ENCODE assay signal across 9 mouse cellular contexts in the genomic region with DNA sequence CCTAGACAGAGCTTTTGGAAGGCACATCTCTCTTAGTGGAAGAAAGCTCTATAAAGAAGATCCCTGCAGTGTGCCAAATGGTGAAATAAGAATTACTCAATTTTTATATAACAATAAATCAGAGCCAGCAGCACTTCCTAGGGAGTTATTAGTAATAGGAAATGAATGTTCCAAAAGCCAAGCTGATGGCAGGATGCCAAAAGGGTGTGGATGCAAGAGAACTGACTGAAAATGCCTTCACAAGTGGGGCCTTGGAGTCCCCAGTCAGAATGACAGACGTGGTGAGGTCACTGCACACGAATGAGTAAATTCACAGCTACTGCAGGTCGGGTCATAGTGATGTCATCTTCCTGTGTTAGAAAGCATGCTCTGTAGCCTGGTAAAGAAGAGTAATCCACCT. TPM values are rescaled to one million over a fixed set of nuclear protein-coding genes. Genes with fewer than 3 reads are reported as not detected.
DNase-seq lines count a peak whose midpoint lies in the region; ATAC-seq and TF ChIP-seq lines count a peak whose summit lies in the region.
"Had no signal": no experiment of that assay in that cellular context is flagged by ENCODE, and none has a peak within 500 bp of the region (broad histone marks: within the 10 kb centered on the region; RNA-seq: fewer than 3 reads in every experiment).

No protein-coding gene starts in this region.

- no peaks in the 10 kb centered on the region for H3K36me3 ChIP-seq in intestine, postnatal 0 days (ENCODE audit: control insufficient read depth, insufficient read depth)
- no peaks in the 10 kb centered on the region for H3K36me3 ChIP-seq in limb, embryonic 14.5 days (ENCODE audit: control insufficient read depth, insufficient read depth, low read length)
- H3K36me3 ChIP-seq in stomach, embryonic 16.5 days (ENCODE audit: control insufficient read depth, insufficient read depth, low read length): no peaks in the 10 kb centered on the region

- no peak overlapping the region for H3K9ac ChIP-seq in intestine, postnatal 0 days (ENCODE audit: low read depth, low read length)
- no peak overlapping the region for H3K9ac ChIP-seq in limb, embryonic 14.5 days (ENCODE audit: low read depth, low read length, severe bottlenecking)
- H3K9ac ChIP-seq in stomach, embryonic 16.5 days (ENCODE audit: low read length): no peak overlapping the region

- no peaks in the 10 kb centered on the region for H3K27me3 ChIP-seq in intestine, postnatal 0 days (replicated peaks; ENCODE audit: control insufficient read depth, insufficient read depth, low read length)
- no peaks in the 10 kb centered on the region for H3K27me3 ChIP-seq in limb, embryonic 14.5 days (ENCODE audit: control insufficient read depth, insufficient read depth, low read length)
- no peaks in the 10 kb centered on the region for H3K27me3 ChIP-seq in stomach, embryonic 16.5 days (ENCODE audit: control insufficient read depth, insufficient read depth, low read length)

- ATAC-seq in intestine, postnatal 0 days: peak; percentile 57; the same call in 1 of the 2 replicates
- peak; percentile 83 for ATAC-seq in limb, embryonic 14.5 days (ENCODE audit: low FRiP score, low read depth)
- ATAC-seq in stomach, embryonic 16.5 days (ENCODE audit: insufficient read depth, low FRiP score): peak; percentile 78; the same call in 1 of the 2 replicates
- ATAC-seq in megakaryocyte-erythroid progenitor cell, adult 5-6 weeks (replicated peaks; ENCODE audit: low FRiP score, low TSS enrichment, poor library complexity, severe bottlenecking): no peak
- ATAC-seq in inflammation-experienced regulatory T-cells, adult 6 months: no peak

- H3K4me1 ChIP-seq in intestine, postnatal 0 days (replicated peaks; ENCODE audit: control insufficient read depth, insufficient read depth, low read length): no peaks in the 10 kb centered on the region
- H3K4me1 ChIP-seq in limb, embryonic 14.5 days (ENCODE audit: control insufficient read depth, insufficient read depth, low read length): peaks cover 6% of the 10 kb centered on the region; the same call in 1 of the 2 replicates
- 0 out of 2 replicates have a peak, but pooled peaks cover 5% of the 10 kb centered on the region for H3K4me1 ChIP-seq in stomach, embryonic 16.5 days (ENCODE audit: control insufficient read depth, insufficient read depth, low read length)

- no peak for TF ChIP-seq CTCF in intestine, postnatal 0 days (IDR thresholded peaks at IDR 0.05; ENCODE audit: low read depth)

- whole genome bisulfite sequencing in intestine, postnatal 0 days: 23% methylated on average over 3 of the region's 3 CpGs
- 25% methylated on average over 3 of the region's 3 CpGs for WGBS in limb, embryonic 14.5 days
- 20% methylated on average over 3 of the region's 3 CpGs for WGBS in stomach, embryonic 16.5 days

- no peak for TF ChIP-seq POLR2A in limb, embryonic 14.5 days (IDR thresholded peaks at IDR 0.05; ENCODE audit: borderline replicate concordance, extremely low read depth, insufficient read depth, insufficient read length)

- no peak overlapping the region for H3K4me2 ChIP-seq in intestine, postnatal 0 days (replicated peaks; ENCODE audit: low read depth)
- no peak overlapping the region for H3K4me2 ChIP-seq in limb, embryonic 14.5 days (replicated peaks; ENCODE audit: low read depth, low read length, severe bottlenecking)
- H3K4me2 ChIP-seq in stomach, embryonic 16.5 days (ENCODE audit: low read depth, low read length): no peak overlapping the region

- H3K4me3 ChIP-seq in intestine, postnatal 0 days (ENCODE audit: low read depth, low read length): no peak overlapping the region
- H3K4me3 ChIP-seq in limb, embryonic 14.5 days (replicated peaks; ENCODE audit: low read length): no peak overlapping the region
- no peak overlapping the region for H3K4me3 ChIP-seq in stomach, embryonic 16.5 days (replicated peaks; ENCODE audit: low read length)

- H3K9me3 ChIP-seq in intestine, postnatal 0 days (ENCODE audit: control insufficient read depth): no peaks in the 10 kb centered on the region
- H3K9me3 ChIP-seq in limb, embryonic 14.5 days (ENCODE audit: control insufficient read depth, low read length): no peaks in the 10 kb centered on the region
- H3K9me3 ChIP-seq in stomach, embryonic 16.5 days (replicated peaks; ENCODE audit: control insufficient read depth, low read length): no peaks in the 10 kb centered on the region

- peak; percentile 29 for DNase-seq in right cerebral cortex, adult 18-20 months
- DNase-seq in right cerebral cortex, postnatal 25 days: no peak
- DNase-seq in gastrocnemius, adult 18-20 months (ENCODE audit: low spot score): peak; percentile 94
- DNase-seq in limb, embryonic 14.5 days (ENCODE audit: low spot score): peak; percentile 89

- no peak overlapping the region for H3K27ac ChIP-seq in intestine, postnatal 0 days (ENCODE audit: low read depth, low read length)
- peak overlapping the region; percentile 30; the same call in 1 of the 2 replicates for H3K27ac ChIP-seq in limb, embryonic 14.5 days (replicated peaks; ENCODE audit: low read depth, low read length)
- peak overlapping the region; percentile 41; the same call in 1 of the 2 replicates for H3K27ac ChIP-seq in stomach, embryonic 16.5 days (ENCODE audit: low read length)

RNA-seq across cellular contexts. Expression of gene Fam50b, which starts 25.7 kb away (rescaled TPM):
- not detected for total RNA-seq in gastrocnemius, adult 18-20 months (2021)
- polyA plus RNA-seq in intestine, postnatal 0 days (2015; fragmentation: Nextera tagmentation; extraction: Ambion mirVana): 0.16 and 0.20 TPM in 2 replicates
- polyA plus RNA-seq in limb, embryonic 14.5 days (2012; rRNA removed): not detected in 2 replicates
- not detected in 2 replicates for polyA plus RNA-seq in limb, embryonic 14.5 days (2014; fragmentation: Nextera tagmentation; extraction: Ambion mirVana)
- not detected in 2 replicates for polyA plus RNA-seq in stomach, embryonic 16.5 days (2015; fragmentation: Nextera tagmentation; extraction: Ambion mirVana)
- not detected in 2 replicates for total RNA-seq in megakaryocyte-erythroid progenitor cell, adult 5-6 weeks (2014; fragmentation: Nextera tagmentation)
- total RNA-seq in megakaryocyte-erythroid progenitor cell, adult 5-6 weeks (2017): not detected in 2 replicates
- polyA plus RNA-seq in inflammation-experienced regulatory T-cells, adult 6 months (2017; shearing (Covaris generic)): not detected
- total RNA-seq: left cerebral cortex, adult 18-20 months had no signal

RNA-seq across cellular contexts. Expression of gene Pxdc1, which starts 55.7 kb away (rescaled TPM):
- total RNA-seq in gastrocnemius, adult 18-20 months (2021): 1 to 10 TPM; 4.6 to 7.2 TPM
- polyA plus RNA-seq in intestine, postnatal 0 days (2015; fragmentation: Nextera tagmentation; extraction: Ambion mirVana): 71.3 and 80.4 TPM in 2 replicates
- polyA plus RNA-seq in limb, embryonic 14.5 days (2012; rRNA removed): 27.7 and 34.5 TPM in 2 replicates
- polyA plus RNA-seq in limb, embryonic 14.5 days (2014; fragmentation: Nextera tagmentation; extraction: Ambion mirVana): 23.8 and 24.0 TPM in 2 replicates
- 11.1 and 11.7 TPM in 2 replicates for polyA plus RNA-seq in stomach, embryonic 16.5 days (2015; fragmentation: Nextera tagmentation; extraction: Ambion mirVana)
- not detected in 2 replicates for total RNA-seq in megakaryocyte-erythroid progenitor cell, adult 5-6 weeks (2014; fragmentation: Nextera tagmentation)
- not detected in 2 replicates for total RNA-seq in megakaryocyte-erythroid progenitor cell, adult 5-6 weeks (2017)
- polyA plus RNA-seq in inflammation-experienced regulatory T-cells, adult 6 months (2017; shearing (Covaris generic)): under 1 TPM in 2 of 3 experiments, not detected in 1; 0.31 to 0.71 TPM

Comparison
In these comparisons a context has a peak if more than half of its experiments do, and no peak if none do; other contexts are left out.
1. ATAC-seq: peak in intestine, postnatal 0 days (single experiment), limb, embryonic 14.5 days (single experiment) and stomach, embryonic 16.5 days (single experiment); none in megakaryocyte-erythroid progenitor cell, adult 5-6 weeks (single experiment) and inflammation-experienced regulatory T-cells, adult 6 months (single experiment).